Mouse (Mus musculus) cortical plate, adult 2 months (tissue): Measurements from ENCODE around the gene Nosip.
"Not testable (repeated sequence)": the region's sequence is repeated elsewhere in the genome, so short reads cannot be mapped to it uniquely, and the experiment has no call there.

Experiments used
- CTCF ChIP-seq: fragments of 200-500 bp; IDR thresholded peaks from 2 replicates; pipeline ENCODE4 v1.5.1; 2011; ENCODE audit warnings: mild to moderate bottlenecking, control low read depth, low read length; ENCODE audit not compliant: insufficient read depth; ENCODE audit errors: extremely low read depth
- POLR2A ChIP-seq: fragments of 200-500 bp; IDR thresholded peaks from 2 replicates; pipeline ENCODE4 v1.6.1; 2011; ENCODE audit warnings: mild to moderate bottlenecking, low read length, control low read depth; ENCODE audit not compliant: insufficient read depth; ENCODE audit errors: extremely low read depth

- TF ChIP-seq CTCF, POLR2A: not testable (repeated sequence)
These were observed 63.4 kb downstream of the Nosip start for GRCm38 (mm10) chr7:45125649-45126048.
